Mouse (Mus musculus): Measurements from ENCODE around the gene Cd83. TPM values are rescaled to one million over a fixed set of nuclear protein-coding genes. Genes with fewer than 3 reads are reported as not detected.

Gene Cd83
- polyA plus RNA-seq, 1 experiment: 10.5 TPM

DNA sequence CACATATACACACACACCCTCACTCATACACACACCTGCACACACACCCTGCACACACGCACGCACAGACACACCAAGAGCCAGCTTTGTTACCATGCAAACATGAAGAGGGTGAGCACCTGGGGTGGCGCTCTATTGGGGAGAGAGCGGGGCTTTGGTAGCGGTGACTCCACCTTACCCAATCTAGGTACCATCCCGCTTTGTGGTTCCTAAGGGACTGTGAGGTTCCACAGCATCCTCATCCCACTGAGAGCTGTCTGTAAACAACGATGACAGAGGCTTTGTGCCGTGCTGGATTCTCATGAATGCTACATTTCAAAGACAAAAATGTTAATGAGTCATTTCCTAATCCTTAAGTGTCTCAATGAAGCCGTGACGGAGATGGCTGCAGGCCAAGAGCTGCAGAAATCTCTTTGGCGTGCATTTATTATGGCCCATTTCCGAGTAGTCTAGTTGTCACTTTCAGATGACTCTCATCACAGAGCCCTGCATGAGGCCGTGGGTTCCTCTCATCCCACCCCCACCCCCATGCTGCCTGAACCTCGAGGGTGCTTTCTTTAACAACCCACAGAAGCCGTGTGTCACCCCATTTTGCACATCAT, 10.5 kb upstream of the Cd83 start:
- no peak for DNase-seq (ENCODE audit: low read depth, low spot score)
- 57% methylated on average over 15 of the region's 15 CpGs for WGBS

DNA sequence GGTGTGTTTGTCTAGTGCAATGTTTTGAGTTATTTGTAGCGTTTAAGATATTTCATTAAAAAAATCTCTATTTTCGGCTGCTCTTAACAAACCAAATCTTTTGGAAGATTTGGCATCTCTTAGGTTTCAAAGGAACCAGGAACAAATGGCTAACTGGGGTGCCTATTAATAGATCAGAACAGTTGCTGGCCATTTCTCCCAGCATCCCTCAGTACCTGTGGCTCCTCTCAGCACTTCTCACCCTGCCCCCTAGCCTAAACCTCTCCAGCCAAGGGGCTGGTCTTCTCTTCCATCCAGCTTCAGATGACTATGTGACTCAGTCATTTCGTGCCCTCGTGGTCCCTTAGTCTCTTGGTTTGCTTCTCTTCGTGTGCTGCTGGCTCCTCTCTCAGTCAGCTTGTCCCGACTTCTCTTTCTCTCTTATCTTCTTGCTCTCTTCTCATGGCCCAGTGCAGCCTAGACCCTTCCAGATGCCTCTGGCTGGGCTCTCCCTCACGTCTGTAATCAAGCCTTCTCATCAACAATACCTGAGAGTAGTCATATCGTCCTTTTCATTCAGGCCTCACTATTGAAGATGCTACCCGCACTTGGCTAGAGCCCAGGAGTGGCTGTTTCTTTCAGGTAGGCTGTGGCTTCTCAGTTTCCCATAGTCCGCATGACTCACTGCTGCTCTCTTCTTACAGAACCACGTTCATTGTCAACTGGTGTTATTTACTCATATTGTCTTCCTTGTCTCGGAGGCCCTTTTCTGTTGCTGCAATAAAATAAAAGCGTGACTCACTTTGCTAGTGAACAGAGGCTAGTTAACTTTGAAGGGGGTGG, 9.8 kb upstream of the Cd83 start:
- 44% methylated on average over 13 of the region's 13 CpGs for WGBS
- no peak for DNase-seq (ENCODE audit: low read depth, low spot score)

DNA sequence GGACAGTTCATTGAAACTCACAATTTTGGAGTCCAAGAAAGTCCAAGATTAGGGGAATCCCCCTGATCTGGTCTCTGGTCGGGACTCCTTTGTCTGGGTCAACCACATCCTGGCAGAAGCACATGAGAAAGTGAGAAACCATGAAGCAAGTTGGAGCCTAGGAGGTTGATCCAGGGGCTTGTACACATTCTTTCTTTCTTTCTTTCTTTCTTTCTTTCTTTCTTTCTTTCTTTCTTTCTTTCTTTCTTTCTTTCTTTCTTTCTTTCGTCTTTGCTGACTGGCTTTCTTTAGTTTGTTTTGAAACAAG, 9.2 kb upstream of the Cd83 start:
- 44% methylated on average over 2 of the region's 2 CpGs for WGBS
- no peak for DNase-seq (ENCODE audit: low read depth, low spot score)

DNA sequence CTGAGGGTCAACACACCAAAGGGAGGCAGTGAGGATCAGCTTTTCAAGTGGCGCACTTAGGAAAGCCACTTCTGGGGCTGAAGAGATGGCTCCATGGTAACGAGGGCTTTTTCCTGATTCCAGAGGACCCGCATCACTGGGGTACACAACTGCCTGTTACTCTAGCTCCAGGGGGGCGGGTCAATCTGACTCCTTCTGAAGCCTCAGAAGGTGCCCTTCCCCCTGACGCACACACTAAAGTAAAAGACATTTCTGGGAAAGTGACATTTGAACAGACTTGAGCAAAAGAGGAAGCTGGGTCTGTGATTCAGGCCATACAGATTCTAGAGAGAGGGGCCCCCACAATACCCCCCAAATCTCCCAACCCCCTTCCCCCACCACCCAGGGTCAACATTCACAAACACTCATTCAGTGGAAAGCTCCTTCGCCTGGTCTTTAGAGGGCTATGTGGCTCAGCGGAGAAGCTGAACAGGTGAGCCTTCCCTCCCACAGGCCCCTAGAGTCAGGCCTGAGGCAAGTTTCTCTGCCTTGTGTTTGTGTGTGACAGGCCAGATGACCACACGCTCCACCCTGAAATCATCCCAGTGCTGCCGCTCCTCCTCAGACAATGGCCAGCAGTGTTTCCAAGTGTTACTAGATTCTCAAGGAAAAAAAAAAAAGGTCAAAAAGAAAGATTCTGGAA, 7.1 kb upstream of the Cd83 start:
- WGBS: 89% methylated on average over 9 of the region's 9 CpGs
- no peak for DNase-seq (ENCODE audit: low read depth, low spot score)

DNA sequence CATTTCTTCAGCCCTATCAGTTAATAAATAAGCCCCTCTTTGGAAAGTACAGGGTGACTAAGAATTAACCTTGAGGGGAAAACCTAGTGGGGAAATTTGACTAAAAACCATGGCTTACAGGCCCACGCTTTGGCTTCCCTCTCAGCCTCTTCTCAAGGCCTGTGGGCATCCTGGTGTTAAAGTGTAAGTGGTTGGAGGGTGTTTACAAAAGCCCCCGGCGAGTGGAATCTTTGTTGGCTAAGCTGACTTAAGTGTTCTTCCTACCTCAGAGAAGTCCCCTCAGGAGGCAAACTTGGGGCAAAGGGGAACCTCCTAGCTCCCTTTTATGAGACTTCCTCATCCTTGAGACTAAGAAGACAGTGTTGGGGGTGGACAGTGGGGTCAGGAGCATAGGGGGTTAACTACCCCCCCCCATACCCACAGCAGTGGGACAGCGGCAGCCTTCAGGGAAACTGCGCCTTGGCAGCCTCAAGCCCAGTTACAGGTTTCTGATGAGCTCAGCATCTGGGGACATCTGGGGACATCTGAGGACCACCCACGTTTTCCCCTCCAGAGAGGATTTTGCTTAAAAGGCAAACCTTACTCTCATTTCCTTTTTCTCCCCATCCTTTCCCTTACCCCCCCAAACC, 6.4 kb upstream of the Cd83 start:
- no peak for DNase-seq (ENCODE audit: low read depth, low spot score)
- 68% methylated on average over 6 of the region's 6 CpGs for WGBS

DNA sequence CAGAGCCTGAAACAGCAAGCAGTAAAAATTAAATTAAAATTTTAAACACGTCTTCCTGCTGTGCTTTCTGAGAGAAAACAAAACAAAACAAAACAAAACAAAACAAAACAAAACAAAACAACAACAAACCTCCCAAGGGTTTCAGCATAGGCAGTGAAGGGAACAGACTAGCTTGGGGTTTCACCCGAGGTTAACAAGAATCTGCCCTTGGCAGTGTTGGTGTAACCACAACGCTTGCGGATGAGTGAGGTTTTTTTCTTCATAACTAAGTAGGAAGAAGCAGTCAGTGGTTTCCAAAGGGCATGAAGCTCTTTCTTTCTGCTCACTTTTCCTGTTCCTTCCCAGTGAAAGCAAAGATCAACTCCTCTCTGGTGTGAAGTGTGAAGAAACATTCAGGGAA, 5.6 kb upstream of the Cd83 start:
- 70% methylated on average over 4 of the region's 4 CpGs for WGBS
- no peak for DNase-seq (ENCODE audit: low read depth, low spot score)

DNA sequence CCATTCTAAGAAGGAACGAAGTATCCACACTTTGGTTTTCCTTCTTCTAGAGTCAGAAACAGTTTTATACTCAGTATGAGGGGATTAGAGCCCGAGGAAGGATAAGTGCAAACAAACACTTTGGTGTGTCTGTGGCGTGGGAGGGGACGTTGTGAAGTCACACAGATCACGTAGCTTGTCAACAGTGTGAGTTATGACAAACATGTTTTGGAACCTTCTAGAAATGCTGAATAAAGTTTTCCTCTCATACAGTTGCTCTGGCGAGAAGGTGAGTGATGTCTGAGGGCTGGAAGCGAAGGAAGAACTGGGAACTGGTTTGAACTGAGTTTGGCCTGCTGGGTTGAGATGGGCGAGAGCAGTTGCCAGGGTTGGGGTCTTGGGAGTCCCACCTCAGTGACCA, 4.5 kb upstream of the Cd83 start:
- 81% methylated on average over 8 of the region's 8 CpGs for WGBS
- no peak for DNase-seq (ENCODE audit: low read depth, low spot score)

DNA sequence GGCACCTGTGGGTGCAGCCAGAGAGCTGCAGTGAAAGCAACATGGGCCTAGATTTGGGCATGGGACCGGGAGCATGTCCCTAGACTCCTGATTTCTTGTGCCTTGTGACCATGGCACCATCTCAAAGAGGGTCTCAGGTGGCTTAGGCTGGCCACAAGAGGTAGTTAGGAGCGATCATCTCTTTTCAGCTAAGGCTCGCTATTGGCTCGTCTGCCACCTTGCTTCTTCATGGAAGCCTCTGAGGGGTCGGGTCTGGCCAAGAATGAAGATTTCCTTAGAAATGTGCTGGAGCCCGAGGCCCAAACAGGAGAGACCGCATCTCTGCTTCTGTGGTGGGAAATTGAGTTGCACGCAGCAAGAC, 1.1 kb downstream of the Cd83 start:
- WGBS: 43% methylated on average over 8 of the region's 8 CpGs
- DNase-seq (ENCODE audit: low read depth, low spot score): no peak

DNA sequence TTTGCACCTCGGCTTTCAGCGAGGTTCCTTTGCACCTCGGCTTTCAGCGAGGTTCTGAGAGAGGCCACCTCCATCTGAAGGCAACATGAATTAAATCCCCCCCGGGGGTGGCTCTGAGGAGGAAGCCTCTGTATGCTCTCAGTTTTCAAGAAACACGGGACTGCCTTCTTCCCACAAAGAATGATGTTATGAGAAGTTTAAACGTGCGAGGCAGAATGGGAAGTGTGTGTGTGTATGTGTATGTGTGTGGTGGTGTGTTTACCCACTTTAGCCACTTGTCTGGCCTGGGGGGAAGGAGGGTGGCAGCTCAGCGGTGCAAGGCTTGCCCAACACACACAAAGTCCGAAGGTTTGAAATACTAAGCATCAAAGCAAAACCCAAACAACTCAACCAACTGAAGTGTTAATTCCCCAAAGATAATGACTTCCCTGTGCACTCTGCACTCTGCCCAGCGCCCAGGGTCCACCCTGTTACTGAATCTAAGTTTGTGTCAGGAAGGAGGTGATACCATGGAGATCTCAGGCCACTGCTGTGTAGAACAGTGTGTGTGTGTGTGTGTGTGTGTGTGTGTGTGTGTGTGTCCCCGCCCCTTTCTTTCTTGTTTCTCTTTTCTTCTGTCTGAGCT, 1.7 kb downstream of the Cd83 start:
- WGBS: 16% methylated on average over 12 of the region's 12 CpGs
- no peak for DNase-seq (ENCODE audit: low read depth, low spot score)

DNA sequence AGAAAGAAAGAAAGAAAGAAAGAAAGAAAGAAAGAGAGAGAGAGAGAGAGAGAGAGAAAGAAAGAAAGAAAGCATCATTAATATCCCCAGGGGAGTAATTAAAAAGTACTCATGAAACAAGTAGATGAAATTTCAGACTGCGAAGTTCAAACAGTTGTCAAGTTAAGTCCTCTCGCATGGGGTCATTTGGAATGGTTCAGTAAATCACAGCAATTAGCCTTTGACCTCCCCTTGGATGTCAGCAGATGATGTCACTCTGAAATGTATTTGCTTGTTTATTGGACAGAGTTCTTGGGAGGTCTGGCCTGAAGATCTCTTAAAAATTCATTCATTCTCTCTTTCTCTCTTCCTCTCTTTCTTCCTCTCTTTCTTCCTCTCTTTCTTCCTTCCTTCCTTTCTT, 2.7 kb downstream of the Cd83 start:
- 38% methylated on average over 2 of the region's 2 CpGs for WGBS
- DNase-seq (ENCODE audit: low read depth, low spot score): no peak

DNA sequence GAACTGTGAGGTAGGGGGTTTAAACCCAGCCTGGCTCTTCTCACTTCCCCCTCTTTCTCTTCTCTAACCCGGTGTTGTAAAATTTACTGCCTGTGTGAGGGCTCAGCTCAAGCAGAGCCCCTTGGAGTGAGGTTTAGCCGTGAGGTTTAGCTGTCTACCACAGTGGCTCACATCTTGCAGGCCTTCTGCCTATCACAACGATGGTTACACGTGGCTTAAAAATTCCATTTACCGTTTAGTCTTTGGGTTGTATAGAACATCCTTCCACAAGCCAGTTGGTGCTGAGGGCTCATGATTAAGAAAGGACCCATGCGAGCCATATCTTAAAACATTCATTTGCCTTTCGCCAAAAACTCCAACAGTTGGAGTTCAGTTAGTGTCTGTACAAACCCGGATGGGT, 3.5 kb downstream of the Cd83 start:
- WGBS: 70% methylated on average over 8 of the region's 8 CpGs
- no peak for DNase-seq (ENCODE audit: low read depth, low spot score)

DNA sequence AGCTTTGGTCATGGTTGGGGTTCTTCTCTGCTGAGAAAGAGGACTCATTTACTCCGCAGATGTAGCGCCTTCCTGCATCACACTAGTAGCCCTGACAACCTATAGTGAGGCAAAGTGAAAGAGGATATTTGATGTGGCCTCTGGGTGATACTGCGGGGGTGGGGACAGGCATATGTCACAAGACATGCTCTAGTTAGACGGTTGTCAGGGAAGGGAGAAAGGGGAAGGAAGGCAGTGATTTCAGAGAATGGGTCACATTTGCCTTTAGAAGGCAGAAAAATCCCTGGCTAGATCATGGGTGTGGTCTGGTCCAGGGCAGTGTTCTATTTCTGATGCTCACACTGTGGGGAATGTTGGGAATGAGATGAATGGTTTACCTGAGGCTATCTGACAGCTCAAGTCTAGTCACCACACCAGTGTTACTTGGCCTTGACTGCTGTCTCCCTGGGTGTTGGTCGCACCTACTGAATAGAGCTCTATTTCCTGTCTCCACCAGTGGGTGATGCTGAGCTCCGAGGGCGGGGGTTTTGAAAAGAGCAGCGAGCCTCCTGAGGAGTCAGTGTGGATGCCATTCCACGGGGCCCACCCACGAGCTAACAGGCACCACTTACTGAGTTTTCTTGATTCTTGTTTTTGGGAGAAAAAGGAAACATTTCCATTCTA, 4.5 kb downstream of the Cd83 start:
- WGBS: 75% methylated on average over 10 of the region's 10 CpGs
- no peak for DNase-seq (ENCODE audit: low read depth, low spot score)

DNA sequence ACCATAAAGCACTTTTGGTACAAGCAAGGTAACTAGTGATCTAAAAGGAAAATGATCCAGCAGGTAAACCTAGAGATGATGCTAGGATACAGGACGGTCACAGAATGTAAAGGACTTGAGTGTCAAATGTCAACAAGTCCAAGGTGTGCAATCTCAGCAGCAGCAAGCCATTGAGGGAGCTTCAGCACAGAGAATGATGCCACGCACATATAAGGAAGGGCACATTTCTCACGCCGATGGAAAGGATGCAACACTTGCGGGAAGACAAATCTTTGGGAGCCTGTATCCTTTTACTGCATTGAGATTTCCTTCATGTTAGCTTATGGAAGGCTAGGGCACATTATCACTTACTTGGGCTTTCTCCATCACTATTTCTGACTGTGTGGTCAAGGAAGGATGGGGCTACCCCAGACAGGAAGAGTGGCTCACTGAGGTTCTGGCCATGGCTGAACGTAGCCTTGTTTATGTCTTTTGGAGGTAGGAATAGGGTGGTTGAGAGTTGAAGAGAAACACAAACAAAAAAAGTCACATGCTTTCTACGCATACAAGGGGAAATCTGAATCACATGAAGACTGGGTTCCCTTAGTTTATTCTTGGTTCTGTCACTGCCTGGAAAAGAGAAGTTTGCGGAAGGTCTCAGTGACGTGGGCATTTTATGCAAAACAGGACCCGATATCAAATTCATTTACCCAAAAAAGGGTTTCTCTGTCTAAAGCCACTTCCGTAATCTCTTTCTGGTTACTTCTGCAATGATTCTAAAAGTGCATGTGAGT, 5.8 kb downstream of the Cd83 start:
- WGBS: 91% methylated on average over 11 of the region's 11 CpGs
- no peak for DNase-seq (ENCODE audit: low read depth, low spot score)

DNA sequence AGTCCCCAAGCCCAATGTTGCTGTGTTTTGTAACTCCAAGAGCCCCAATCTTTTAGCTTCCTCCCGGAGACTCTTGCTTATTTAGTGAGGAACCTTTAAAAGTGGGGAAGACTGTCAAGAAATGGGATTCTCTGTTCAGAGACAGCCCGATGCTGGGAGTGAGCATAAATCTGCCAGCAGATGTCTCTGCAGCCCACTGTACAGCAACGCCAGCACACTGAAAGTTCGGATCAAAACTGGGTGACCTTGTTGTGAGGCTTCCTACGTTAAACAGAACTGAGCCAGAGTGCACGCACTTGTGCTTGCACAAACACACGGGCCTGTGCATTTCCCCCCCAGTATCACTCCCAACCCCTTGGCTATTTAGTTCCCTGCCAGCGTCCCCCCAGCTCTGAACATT, 10.8 kb downstream of the Cd83 start:
- 27% methylated on average over 8 of the region's 8 CpGs for WGBS

DNA sequence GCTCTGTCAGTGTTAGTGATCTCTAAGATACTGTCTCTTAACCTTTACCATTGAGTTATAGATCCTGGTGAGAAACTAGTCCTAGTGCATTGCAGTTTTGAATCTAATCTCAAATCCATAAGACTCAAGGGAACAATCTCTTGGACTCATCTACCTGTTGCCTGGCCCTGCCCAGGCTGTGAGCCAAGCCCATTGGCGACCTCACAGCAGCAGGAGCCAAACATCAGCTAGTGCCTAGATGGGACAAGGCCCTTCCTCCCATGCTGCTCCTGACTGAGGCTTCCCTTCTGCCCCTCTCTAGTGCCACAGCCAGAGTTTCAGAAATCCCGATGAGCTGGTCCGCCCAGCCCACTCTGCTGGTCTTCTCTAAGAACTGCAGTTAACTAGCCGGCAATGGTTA, 14.1 kb downstream of the Cd83 start:
- no peak for DNase-seq (ENCODE audit: low read depth, low spot score)
- WGBS: 84% methylated on average over 4 of the region's 4 CpGs

More for the DNA sequence above, 10.8 kb downstream of the Cd83 start:
- no peak for DNase-seq (ENCODE audit: low read depth, low spot score)

DNA sequence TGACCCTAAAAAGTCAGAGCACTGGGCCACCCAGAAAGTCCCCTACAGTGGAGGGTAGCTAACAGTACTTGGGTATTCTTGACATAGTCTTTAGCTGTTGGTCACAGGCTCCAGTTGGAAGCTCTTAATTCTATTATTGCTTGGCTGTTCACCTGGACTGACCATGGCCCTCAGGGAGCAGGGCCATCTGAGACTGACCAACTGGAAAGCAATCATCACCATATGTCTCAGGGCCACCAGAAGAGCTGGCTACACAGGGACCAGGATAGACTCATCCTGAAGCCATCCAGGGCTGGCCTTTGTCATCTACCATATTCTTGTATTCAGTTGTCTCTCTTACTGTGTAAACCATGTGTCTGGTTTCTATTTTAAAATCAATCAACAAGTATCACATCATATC, 15.6 kb downstream of the Cd83 start:
- DNase-seq (ENCODE audit: low read depth, low spot score): no peak

DNA sequence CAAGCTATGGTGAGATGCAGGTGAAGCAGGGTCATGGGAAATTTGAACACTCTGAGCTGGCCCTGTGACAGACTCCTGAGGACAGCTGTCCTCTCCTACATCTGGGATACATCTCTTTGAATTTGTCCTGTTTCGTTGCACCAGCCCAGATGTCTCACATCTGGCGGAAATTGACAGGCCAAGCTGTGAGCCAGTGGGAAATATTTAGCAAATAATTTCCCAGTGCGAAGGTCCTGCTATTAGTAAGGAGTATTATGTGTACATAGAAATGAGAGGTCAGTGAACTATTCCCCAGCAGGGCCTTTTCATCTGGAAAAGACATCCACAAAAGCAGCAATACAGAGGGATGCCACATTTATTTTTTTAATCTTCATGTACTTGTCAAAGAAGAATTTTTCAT, 17.4 kb downstream of the Cd83 start:
- DNase-seq (ENCODE audit: low read depth, low spot score): no peak
- WGBS: 80% methylated on average over 3 of the region's 3 CpGs

DNA sequence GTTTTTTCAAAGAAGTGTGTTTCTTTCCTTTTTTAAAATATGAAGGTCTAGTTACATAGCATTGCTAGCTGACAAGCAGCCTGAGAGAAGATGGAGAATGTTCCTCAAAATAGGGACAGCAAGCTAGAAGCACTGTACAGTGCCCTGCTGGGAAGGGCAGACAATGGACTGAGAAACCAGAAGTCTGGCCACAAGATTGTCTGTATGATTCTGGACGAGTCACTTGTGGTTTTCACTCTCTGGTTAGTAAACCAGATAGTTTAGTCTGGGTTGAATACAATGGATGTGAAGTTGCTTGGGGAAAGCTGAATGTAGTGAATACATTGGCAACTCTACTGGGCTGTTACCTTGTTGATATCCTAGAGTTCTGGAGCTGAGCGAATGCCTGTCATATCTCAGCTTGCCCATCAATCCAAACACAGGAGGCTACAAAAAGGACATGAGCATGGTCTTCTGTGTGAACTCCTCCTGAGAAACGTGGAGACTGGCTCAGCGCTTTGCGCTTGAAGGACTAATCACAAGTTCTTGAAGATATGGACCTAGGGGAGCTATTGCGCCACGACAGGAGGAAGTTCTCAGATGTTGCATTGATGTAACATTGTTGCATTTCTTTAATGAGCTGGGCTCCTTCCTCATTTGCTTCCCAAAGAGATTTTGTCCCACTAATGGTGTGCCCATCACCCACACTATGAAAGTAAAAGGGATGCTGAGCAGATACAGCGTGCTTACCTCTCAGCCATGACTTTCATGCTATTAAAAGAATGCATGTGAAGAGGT, 18.0 kb downstream of the Cd83 start:
- no peak for DNase-seq (ENCODE audit: low read depth, low spot score)
- 90% methylated on average over 8 of the region's 8 CpGs for WGBS
